Mouse (Mus musculus): ENCODE data around the gene Adgrd1.

DNA sequence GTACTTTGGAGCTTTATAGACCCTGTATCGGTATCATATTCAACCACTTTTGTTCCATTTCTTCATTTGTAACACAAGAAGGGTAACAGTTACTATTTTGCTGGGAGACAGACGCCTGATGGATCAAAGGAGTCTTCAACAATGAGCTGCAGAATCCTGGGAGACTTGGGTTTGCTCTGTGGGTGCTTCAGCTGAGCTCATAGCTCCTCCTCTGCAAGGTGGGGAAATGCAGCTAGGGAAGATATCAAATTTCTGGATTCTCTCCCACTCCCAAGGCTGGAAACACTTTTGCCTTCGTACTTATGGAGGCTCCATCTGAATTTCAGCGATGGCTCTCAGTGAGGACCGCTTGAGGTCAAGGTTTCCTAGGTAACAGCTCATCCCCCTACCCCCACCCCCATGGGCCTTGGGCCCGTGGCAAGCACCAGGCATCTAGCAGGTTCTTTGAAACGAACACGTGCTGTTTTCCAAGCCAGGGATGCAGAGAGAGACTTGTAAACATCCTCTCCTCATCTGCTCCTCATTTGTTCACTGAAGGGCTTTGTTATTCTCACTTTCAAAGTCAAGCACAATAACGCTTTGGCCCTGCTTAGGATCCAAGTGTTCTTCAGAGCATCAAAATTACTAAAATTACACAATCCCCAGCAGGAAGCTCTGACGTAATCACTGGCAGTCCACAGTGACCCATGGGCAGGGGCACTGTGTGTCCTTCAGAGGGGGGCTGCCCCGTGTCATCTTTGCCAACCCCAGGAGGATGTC, 27.7 kb downstream of the Adgrd1 start:
- no peak for TF ChIP-seq CTCF (IDR thresholded peaks at IDR 0.05; ENCODE audit: borderline replicate concordance, control insufficient read depth, extremely low read depth, insufficient read depth, low read length, poor library complexity)
- no peak for TF ChIP-seq POLR2A (IDR thresholded peaks at IDR 0.05; ENCODE audit: control insufficient read depth, extremely low read depth, insufficient read depth, low read length, poor library complexity)
